Mouse (Mus musculus) midbrain, embryonic 12.5 days (tissue): ENCODE results near the gene Slfn2. TPM values are rescaled to one million over a fixed set of nuclear protein-coding genes. Genes with fewer than 3 reads are reported as not detected.

ENCODE experiments used
- ATAC-seq: fragments of 200-750 bp; cut with Nextera tagmentation; 2 replicates; pipeline ENCODE4 v1.8.0; 2017; ENCODE audit warnings: low read depth, moderate TSS enrichment, moderate library complexity; ENCODE audit not compliant: low FRiP score
- H3K27ac ChIP-seq: fragments of 300-500 bp; sonication (generic); replicated peaks from 2 replicates; pipeline ENCODE4 v1.5.1; 2016; ENCODE audit warnings: mild to moderate bottlenecking
- H3K27me3 ChIP-seq: fragments of 300-500 bp; sonication (generic); 2 replicates; pipeline ENCODE4 v1.6.1; 2016; ENCODE audit warnings: mild to moderate bottlenecking
- H3K36me3 ChIP-seq: fragments of 300-500 bp; sonication (generic); 2 replicates; pipeline ENCODE4 v1.6.1; 2016
- H3K4me1 ChIP-seq: fragments of 300-500 bp; sonication (generic); 2 replicates; pipeline ENCODE4 v1.6.1; 2016
- H3K4me2 ChIP-seq: fragments of 300-500 bp; sonication (generic); replicated peaks from 2 replicates; pipeline ENCODE4 v1.6.1; 2016; ENCODE audit warnings: mild to moderate bottlenecking, moderate library complexity
- H3K4me3 ChIP-seq: fragments of 300-500 bp; sonication (generic); 2 replicates; pipeline ENCODE4 v1.5.1; 2016; ENCODE audit warnings: mild to moderate bottlenecking
- H3K9ac ChIP-seq: fragments of 300-500 bp; sonication (generic); replicated peaks from 2 replicates; pipeline ENCODE4 v1.6.1; 2016; ENCODE audit warnings: mild to moderate bottlenecking, moderate library complexity
- H3K9me3 ChIP-seq: fragments of 300-500 bp; sonication (generic); 2 replicates; pipeline ENCODE4 v1.6.1; 2016; ENCODE audit warnings: mild to moderate bottlenecking
- WGBS: fragments of 180-500 bp; shearing (Covaris S2); methylation state at CpG from one replicate; pipeline ENCODE4 v1.1.7; 2016; 5-methylcytosine and 5-hydroxymethylcytosine counted together
- microRNA-seq: library from miRNA; unstranded; fragments of <30 nt; microRNA quantifications from one replicate; pipeline ENCODE4, GENCODE M21; 2017
- polyA plus RNA-seq: library from polyadenylated mRNA; unstranded; fragments of >200 nt; fragmentation: Nextera tagmentation; extraction: Ambion mirVana; gene quantifications from 2 replicates; pipeline ENCODE4 v1.2.1, GENCODE M21; 2016

Gene Slfn2
- polyA plus RNA-seq, 1 experiment from 2014 or later, result 1.4 TPM

- Histone ChIP-seq H3K36me3 (no peaks in the 10 kb centered on the region), H3K4me1 (no peaks in the 10 kb centered on the region), H3K4me2 (no peak overlapping the region), H3K27me3 (no peaks in the 10 kb centered on the region), H3K9me3 (no peaks in the 10 kb centered on the region), H3K9ac (no peak overlapping the region), H3K4me3 (no peak overlapping the region), H3K27ac (no peak overlapping the region)
- ATAC-seq, result no peak
- 86% methylated on average over 9 of the region's 9 CpGs for WGBS
Measured at GRCm38 (mm10) chr11:83079487-83080199, 14.7 kb downstream of the Slfn2 start.

DNA sequence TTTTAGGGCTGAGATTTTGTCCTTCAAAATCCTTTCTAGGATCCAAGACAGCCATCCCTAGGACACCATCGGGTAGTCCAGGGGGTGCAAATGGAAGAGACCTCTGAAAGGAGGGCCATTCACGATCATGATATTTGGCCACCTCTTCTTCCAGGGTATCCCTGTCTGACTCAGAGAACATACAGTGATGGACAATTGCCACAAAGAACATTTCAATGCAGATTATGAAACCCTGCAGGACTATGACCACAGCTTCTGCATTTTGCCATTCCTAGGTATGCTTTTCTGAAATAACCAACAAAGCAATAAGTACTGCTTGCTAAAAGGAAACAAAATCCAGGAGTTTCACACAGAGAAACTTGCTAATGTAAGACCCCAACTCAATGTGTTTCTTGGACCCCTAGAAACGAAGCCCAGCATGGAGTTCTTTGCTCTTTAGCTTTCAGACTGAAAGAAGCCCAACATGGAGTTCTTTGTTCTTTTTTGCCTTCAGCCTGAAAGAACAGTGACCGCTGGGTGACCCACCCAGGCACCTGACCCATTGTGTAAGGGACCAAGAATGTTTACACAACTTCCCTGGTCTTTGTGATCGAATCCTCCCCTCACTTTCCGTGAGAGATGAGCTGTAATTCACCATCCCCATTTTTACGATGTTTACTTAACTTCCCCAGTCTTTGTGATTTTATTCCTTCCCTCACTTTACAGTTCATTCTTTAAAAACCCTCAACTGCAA lies 18.0 kb downstream of the Slfn2 start:
- no peak overlapping the region for H3K4me2 ChIP-seq
- no peaks in the 10 kb centered on the region for H3K9me3 ChIP-seq
- H3K27me3 ChIP-seq, result no peaks in the 10 kb centered on the region
- no peaks in the 10 kb centered on the region for H3K4me1 ChIP-seq
- WGBS, result 70% methylated on average over 7 of the region's 7 CpGs
- H3K36me3 ChIP-seq, result no peaks in the 10 kb centered on the region
- H3K27ac ChIP-seq, result no peak overlapping the region
- no peak for ATAC-seq
- no peak overlapping the region for H3K9ac ChIP-seq
- no peak overlapping the region for H3K4me3 ChIP-seq

DNA sequence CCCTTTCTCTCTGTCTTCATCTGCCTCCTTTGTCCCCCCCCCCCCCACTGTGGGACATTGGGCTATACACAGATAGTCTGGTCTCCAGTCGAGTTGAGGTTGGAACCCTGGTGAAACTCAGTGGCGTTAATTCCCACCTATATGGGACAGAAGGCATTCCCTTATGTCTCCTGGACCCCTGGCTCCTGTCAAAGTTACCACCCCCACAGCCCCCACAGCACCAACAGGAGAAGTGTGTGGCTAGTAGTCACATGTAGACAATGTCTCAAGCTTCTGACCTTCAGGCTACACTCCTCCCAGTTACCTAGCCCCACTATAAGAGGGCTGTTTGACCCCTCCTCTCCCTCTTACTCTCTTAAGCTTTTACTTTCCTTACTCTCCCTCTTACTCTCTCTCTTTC lies 19.2 kb downstream of the Slfn2 start:
- Histone ChIP-seq H3K4me3 (no peak overlapping the region), H3K27ac (no peak overlapping the region), H3K4me1 (no peaks in the 10 kb centered on the region), H3K36me3 (no peaks in the 10 kb centered on the region), H3K9ac (no peak overlapping the region), H3K4me2 (no peak overlapping the region), H3K9me3 (no peaks in the 10 kb centered on the region), H3K27me3 (no peaks in the 10 kb centered on the region)
- no peak for ATAC-seq
- 75% methylated on average over 2 of the region's 2 CpGs for WGBS

GRCm38 (mm10) chr11:83084761-83085160 lies 19.8 kb downstream of the Slfn2 start:
- H3K27me3 ChIP-seq, result no peaks in the 10 kb centered on the region
- no peaks in the 10 kb centered on the region for H3K4me1 ChIP-seq
- H3K9ac ChIP-seq, result no peak overlapping the region
- no peak overlapping the region for H3K4me2 ChIP-seq
- H3K4me3 ChIP-seq, result no peak overlapping the region
- no peaks in the 10 kb centered on the region for H3K9me3 ChIP-seq
- no peak overlapping the region for H3K27ac ChIP-seq
- H3K36me3 ChIP-seq, result no peaks in the 10 kb centered on the region
- ATAC-seq, result no peak
- WGBS, result 86% methylated on average over 10 of the region's 10 CpGs

GRCm38 (mm10) chr11:83115138-83115537 lies 50.2 kb downstream of the Slfn2 start:
- no peak overlapping the region for H3K9ac ChIP-seq
- H3K4me1 ChIP-seq, result no peaks in the 10 kb centered on the region
- H3K36me3 ChIP-seq, result no peaks in the 10 kb centered on the region
- H3K27ac ChIP-seq, result no peak overlapping the region
- no peak overlapping the region for H3K4me3 ChIP-seq
- WGBS, result 50% methylated on average over 2 of the region's 2 CpGs
- no peak overlapping the region for H3K4me2 ChIP-seq
- no peak for ATAC-seq
- no peaks in the 10 kb centered on the region for H3K9me3 ChIP-seq
- no peaks in the 10 kb centered on the region for H3K27me3 ChIP-seq

DNA sequence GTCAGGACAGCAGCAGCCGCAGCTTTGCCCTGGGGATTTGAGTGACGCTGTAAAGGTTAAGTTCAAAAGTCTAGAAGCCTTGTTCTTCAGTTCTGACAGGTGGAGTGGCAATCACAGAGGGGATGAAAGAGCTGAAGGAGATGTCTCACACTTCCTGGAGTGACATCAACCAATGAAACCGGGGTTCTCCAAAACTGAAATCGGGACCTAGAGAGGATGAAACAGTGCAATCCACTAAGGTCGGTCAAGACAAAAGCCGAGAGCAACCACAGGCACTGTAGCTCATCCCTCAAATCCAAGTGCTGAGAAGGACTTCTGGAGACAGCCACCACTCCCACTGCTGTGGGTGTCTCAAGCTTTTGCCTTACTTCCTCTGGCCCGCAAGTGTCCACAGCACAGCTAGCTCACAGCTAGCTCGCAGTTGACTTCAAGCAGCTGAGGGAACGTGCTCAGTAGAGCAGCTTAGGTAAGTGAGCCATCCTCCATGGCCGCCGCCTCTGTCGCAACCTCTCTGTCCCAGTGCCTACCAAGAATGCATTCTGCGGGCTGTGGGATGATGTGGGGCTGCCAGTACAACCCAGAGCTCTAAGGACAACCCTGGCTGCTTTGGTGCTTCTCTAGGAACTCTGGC lies 51.8 kb downstream of the Slfn2 start, which contains the start of gene Slfn1:
TSS of gene Slfn1 (plus strand) at position 253 of the 631 bp plus-strand sequence.
- no peak within 1 kb of the TSS for H3K27ac ChIP-seq
- 87% methylated on average over 13 of the region's 13 CpGs for WGBS
- no peak within 1 kb of the TSS for H3K4me2 ChIP-seq
- H3K9ac ChIP-seq, result no peak within 1 kb of the TSS
- no peak within 1 kb of the TSS for H3K4me3 ChIP-seq
- no peaks in the 10 kb centered on the region for H3K4me1 ChIP-seq
- no peaks in the 10 kb centered on the region for H3K9me3 ChIP-seq
- no peak for ATAC-seq
- no peaks in the 10 kb centered on the region for H3K36me3 ChIP-seq
- no peaks in the 10 kb centered on the region for H3K27me3 ChIP-seq

- Histone ChIP-seq H3K36me3 (no peaks in the 10 kb centered on the region), H3K4me1 (no peaks in the 10 kb centered on the region), H3K4me3 (no peak overlapping the region), H3K4me2 (no peak overlapping the region), H3K9me3 (no peaks in the 10 kb centered on the region), H3K27me3 (no peaks in the 10 kb centered on the region), H3K27ac (no peak overlapping the region), H3K9ac (no peak overlapping the region)
- WGBS, result 60% methylated on average over 3 of the region's 3 CpGs
- ATAC-seq, result no peak
Measured at GRCm38 (mm10) chr11:83118056-83118455, 53.1 kb downstream of the Slfn2 start.

Small RNA genes within 50 kb of the gene (microRNA-seq; reads per million reads assigned to microRNA genes)
- not detected for gene Gm27598

Other genes with a start within 250 kb of the Slfn2 start
- 7.9 and 8.9 TPM in 2 replicates for gene Rffl, start 193.9 kb upstream of the Slfn2 start, polyA plus RNA-seq
- 12.8 and 14.1 TPM in 2 replicates for gene Rad51d, start 174.5 kb upstream of the Slfn2 start, polyA plus RNA-seq
- gene Fndc8, start 173.0 kb upstream of the Slfn2 start, polyA plus RNA-seq, result 0.27 and 0.64 TPM in 2 replicates
- gene Nle1, start 156.7 kb upstream of the Slfn2 start, polyA plus RNA-seq, result 33.8 and 33.9 TPM in 2 replicates
- gene Unc45b, start 154.6 kb upstream of the Slfn2 start, polyA plus RNA-seq, result 0.89 and 0.93 TPM in 2 replicates
- 0.80 and 0.83 TPM in 2 replicates for gene Slfn5, start 113.8 kb upstream of the Slfn2 start, polyA plus RNA-seq
- 9.3 and 10.6 TPM in 2 replicates for gene Slfn9, start 73.3 kb upstream of the Slfn2 start, polyA plus RNA-seq
- 0.25 and 0.46 TPM in 2 replicates for gene Slfn8, start 44.3 kb upstream of the Slfn2 start, polyA plus RNA-seq
- gene Slfn1, start 51.7 kb downstream of the Slfn2 start, polyA plus RNA-seq, result not detected in 2 replicates
- not detected in 2 replicates for gene Slfn4, start 110.1 kb downstream of the Slfn2 start, polyA plus RNA-seq
- gene Slfn3, start 126.2 kb downstream of the Slfn2 start, polyA plus RNA-seq, result 0.14 and 0.35 TPM in 2 replicates
- gene Slfn14, start 221.6 kb downstream of the Slfn2 start, polyA plus RNA-seq, result 0.55 and 0.83 TPM in 2 replicates
- 107 and 109 TPM in 2 replicates for gene Ap2b1, start 233.9 kb downstream of the Slfn2 start, polyA plus RNA-seq
- 19.7 and 20.1 TPM in 2 replicates for gene Pex12, start 237.5 kb downstream of the Slfn2 start, polyA plus RNA-seq